Mouse (Mus musculus): Measurements from ENCODE around the gene Krt18. TPM values are rescaled to one million over a fixed set of nuclear protein-coding genes. Genes with fewer than 3 reads are reported as not detected.
A peak's percentile ranks its signal among the peaks of the same experiment; 100 is the strongest.
"Not testable (repeated sequence)": the region's sequence is repeated elsewhere in the genome, so short reads cannot be mapped to it uniquely, and the experiment has no call there.

Krt18 gene
- 81.8 and 85.0 TPM in 2 replicates for polyA plus RNA-seq (2015; fragmentation: Nextera tagmentation; extraction: Ambion mirVana)

DNA sequence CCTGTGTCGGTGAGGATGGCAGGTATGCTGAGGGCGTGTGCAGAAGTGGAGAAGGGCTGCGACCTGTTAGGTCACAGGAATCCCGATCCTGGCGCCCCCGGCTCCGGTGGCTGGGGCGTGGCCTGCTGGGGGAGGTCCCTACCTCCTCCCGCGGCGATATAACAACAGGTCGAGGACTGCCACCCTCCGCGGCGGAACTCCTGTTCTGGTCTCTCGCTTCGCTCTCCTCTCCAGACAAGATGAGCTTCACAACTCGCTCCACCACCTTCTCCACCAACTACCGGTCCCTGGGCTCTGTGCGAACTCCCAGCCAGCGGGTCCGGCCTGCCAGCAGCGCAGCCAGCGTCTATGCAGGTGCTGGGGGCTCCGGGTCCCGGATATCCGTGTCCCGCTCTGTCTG, at the start of gene Krt18:
Krt18 (plus strand) TSS at position 141 of the 400 bp plus-strand sequence.
- peak within 1 kb of the TSS; percentile 67 for H3K9ac ChIP-seq
- H3K36me3 ChIP-seq = peaks cover 20% of the 10 kb centered on the region
- peak; percentile 21 for DNase-seq
- H3K4me1 ChIP-seq (replicated peaks) = peaks cover 34% of the 10 kb centered on the region
- peaks cover 46% of the 10 kb centered on the region for H3K27me3 ChIP-seq
- under 1% methylated on average over 28 of the region's 28 CpGs for whole genome bisulfite sequencing (ENCODE audit: insufficient replicate concordance)
- peak within 1 kb of the TSS; percentile 64 for H3K4me2 ChIP-seq
- no peaks in the 10 kb centered on the region for H3K9me3 ChIP-seq (replicated peaks)
- peak within 1 kb of the TSS; percentile 59 for H3K4me3 ChIP-seq (replicated peaks)
- ATAC-seq (ENCODE audit: low read depth) = peak; percentile 50
- H3K27ac ChIP-seq = peak within 1 kb of the TSS; percentile 58

DNA sequence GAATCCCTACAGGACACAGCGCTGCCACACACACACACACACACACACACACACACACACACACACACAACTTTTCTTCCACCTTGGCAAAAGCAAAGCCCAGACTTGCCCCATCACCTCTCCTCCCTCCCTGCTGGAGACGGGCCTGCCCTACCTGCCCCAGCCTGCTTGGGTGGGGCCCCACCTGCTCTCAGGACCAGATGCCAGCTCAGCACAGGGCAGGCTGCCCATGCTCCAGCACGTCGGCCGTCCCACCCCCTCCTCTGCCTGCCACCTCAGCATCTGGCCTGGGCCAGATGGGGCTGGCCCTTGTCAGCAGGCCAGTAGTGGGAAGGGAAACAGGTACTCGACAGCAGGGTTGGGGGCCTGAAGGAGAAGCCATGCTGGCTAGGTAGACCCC, 47.1 kb upstream of the Krt18 start:
- no peaks in the 10 kb centered on the region for H3K9me3 ChIP-seq (replicated peaks)
- ATAC-seq (ENCODE audit: low read depth) = no peak
- H3K4me1 ChIP-seq (replicated peaks) = peaks cover 56% of the 10 kb centered on the region
- DNase-seq = no peak
- H3K36me3 ChIP-seq = no peaks in the 10 kb centered on the region
- no peaks in the 10 kb centered on the region for H3K27me3 ChIP-seq
- H3K4me2 ChIP-seq = no peak overlapping the region
- 68% methylated on average over 6 of the region's 6 CpGs for WGBS (ENCODE audit: insufficient replicate concordance)
- no peak overlapping the region for H3K9ac ChIP-seq
- H3K27ac ChIP-seq = peak overlapping the region; percentile 55
- no peak overlapping the region for H3K4me3 ChIP-seq (replicated peaks)

DNA sequence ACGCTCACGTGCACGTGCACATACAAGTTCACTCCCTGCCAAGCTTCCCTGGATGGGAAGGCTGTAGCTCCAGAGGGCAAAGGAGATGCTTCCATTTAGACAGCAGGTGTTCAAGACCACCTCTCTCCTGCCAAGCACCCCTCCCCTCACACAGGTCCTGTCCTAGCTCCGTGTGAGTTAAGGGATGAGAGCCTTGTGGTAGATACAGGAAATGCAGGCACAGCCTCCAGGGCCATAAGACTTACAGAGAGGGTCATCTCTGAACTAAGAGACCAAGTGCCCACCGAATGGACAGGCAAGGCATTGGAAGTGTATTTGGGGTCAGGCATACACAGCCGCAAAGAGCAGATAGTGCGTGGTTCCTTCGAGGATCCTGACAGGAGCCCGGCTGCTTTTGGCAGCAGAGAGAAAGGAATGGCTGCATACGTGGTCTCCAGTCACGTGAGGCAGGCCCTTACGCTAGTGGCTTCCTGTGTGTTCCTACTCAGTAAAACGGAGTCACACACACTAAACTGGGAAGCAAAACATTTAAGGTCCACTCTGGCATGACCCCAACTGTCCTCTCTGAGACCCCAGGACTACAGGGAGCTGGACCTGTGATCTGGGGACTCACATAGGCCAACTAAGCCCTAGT, 44.5 kb upstream of the Krt18 start:
- Histone ChIP-seq H3K36me3 (no peaks in the 10 kb centered on the region), H3K9ac (peak overlapping the region; percentile 57; the same call in 1 of the 2 replicates), H3K4me3 (replicated peaks) (peak overlapping the region; percentile 30; the same call in 1 of the 2 replicates), H3K27ac (peak overlapping the region; percentile 67), H3K27me3 (0 out of 2 replicates have a peak, but pooled peaks cover 2% of the 10 kb centered on the region), H3K9me3 (replicated peaks) (no peaks in the 10 kb centered on the region), H3K4me1 (replicated peaks) (peaks cover 31% of the 10 kb centered on the region), H3K4me2 (peak overlapping the region; percentile 63)
- DNase-seq = no peak
- 67% methylated on average over 13 of the region's 13 CpGs for WGBS (ENCODE audit: insufficient replicate concordance)
- ATAC-seq (ENCODE audit: low read depth) = no peak

DNA sequence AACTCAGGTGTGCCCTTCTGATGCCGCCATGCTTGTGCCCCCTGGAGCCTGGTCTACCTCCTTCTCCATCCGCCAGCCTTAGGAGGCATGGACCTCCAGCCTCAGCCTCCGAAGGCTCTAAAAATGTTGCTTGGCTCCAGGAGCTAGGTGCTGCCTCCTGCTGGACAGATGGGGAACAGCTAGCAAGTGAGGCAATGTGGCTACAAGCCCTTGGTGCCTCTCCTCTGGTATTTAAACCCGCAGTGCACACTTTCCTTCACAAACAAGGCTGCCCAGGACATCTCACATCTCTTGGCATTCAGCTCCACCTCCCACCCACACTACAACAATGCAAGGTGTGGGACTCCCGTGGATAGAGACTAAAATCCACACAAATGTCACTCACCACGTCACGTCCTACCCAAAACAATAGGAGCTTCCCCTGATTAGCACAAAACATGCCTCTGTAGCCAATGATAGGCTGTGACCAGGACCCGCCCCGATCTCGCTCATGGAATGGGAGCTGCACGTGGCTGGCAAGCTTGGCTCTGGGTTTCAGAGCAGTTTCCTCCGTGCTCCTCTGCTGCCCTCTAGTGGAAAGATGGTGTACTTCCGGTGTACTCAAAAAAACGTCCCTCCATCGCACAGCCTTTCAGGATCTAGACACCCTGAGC, 43.9 kb upstream of the Krt18 start:
- no peaks in the 10 kb centered on the region for H3K36me3 ChIP-seq
- whole genome bisulfite sequencing (ENCODE audit: insufficient replicate concordance) = 4% methylated on average over 15 of the region's 15 CpGs
- ATAC-seq (ENCODE audit: low read depth) = peak; percentile 87
- H3K4me1 ChIP-seq (replicated peaks) = peaks cover 24% of the 10 kb centered on the region
- peak overlapping the region; percentile 30 for H3K4me3 ChIP-seq (replicated peaks)
- peak overlapping the region; percentile 67 for H3K27ac ChIP-seq
- H3K27me3 ChIP-seq = 0 out of 2 replicates have a peak, but pooled peaks cover 5% of the 10 kb centered on the region
- H3K9ac ChIP-seq = peak overlapping the region; percentile 57
- DNase-seq = peak; percentile 84
- peak overlapping the region; percentile 63 for H3K4me2 ChIP-seq
- H3K9me3 ChIP-seq (replicated peaks) = no peaks in the 10 kb centered on the region

DNA sequence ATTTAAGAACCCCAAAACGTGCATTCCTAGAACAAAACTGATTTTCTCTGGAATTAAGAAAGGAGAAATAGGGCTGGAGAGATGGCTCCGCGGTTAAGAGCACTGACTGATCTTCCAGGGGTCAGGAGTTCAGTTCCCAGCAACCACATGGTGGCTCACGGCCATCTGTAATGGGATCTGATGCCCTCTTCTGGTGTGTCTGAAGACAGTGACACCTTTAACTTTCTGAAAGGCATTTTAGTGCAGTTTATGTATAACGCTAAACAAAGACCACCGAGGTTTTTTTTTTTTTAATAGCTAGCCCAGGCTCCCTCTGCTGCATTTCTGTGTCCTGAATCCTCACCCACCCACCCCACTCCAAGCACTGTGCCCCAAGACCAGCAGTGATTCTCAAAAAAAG, 43.2 kb upstream of the Krt18 start:
- H3K27me3 ChIP-seq = 0 out of 2 replicates have a peak, but pooled peaks cover 5% of the 10 kb centered on the region
- 11% methylated on average over 6 of the region's 6 CpGs for WGBS (ENCODE audit: insufficient replicate concordance)
- ATAC-seq (ENCODE audit: low read depth) (no peak), DNase-seq (no peak)
- peaks cover 23% of the 10 kb centered on the region for H3K4me1 ChIP-seq (replicated peaks)
- no peak overlapping the region for H3K4me3 ChIP-seq (replicated peaks)
- H3K27ac ChIP-seq = no peak overlapping the region
- H3K4me2 ChIP-seq = peak overlapping the region; percentile 63
- H3K36me3 ChIP-seq = no peaks in the 10 kb centered on the region
- H3K9me3 ChIP-seq (replicated peaks) = no peaks in the 10 kb centered on the region
- no peak overlapping the region for H3K9ac ChIP-seq

DNA sequence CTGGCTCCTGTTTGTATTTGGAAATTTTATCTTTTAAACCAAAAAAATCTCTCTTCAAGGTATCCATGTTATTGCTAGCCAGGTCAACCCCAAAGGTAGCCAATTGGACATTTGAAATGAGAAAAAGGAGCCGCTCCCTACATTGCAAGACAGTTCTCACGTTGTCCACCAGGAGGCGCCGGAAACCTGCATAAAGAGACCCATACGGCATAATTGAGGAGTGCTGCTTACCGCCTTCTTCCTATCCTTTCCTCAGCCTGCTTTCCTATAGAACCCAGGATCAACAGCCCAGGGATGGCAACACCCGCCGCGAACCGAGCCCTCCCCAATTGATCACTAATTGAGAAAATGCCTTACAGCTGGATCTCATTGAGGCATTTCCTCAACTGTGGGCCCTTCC, 39.9 kb upstream of the Krt18 start:
- Histone ChIP-seq H3K4me2 (no peak overlapping the region), H3K4me3 (replicated peaks) (no peak overlapping the region), H3K27me3 (0 out of 2 replicates have a peak, but pooled peaks cover 5% of the 10 kb centered on the region), H3K9me3 (replicated peaks) (no peaks in the 10 kb centered on the region), H3K36me3 (no peaks in the 10 kb centered on the region), H3K9ac (no peak overlapping the region), H3K4me1 (replicated peaks) (peaks cover 16% of the 10 kb centered on the region), H3K27ac (no peak overlapping the region)
- WGBS (ENCODE audit: insufficient replicate concordance) = 2% methylated on average over 10 of the region's 10 CpGs
- DNase-seq (peak; percentile 59), ATAC-seq (ENCODE audit: low read depth) (no peak)

DNA sequence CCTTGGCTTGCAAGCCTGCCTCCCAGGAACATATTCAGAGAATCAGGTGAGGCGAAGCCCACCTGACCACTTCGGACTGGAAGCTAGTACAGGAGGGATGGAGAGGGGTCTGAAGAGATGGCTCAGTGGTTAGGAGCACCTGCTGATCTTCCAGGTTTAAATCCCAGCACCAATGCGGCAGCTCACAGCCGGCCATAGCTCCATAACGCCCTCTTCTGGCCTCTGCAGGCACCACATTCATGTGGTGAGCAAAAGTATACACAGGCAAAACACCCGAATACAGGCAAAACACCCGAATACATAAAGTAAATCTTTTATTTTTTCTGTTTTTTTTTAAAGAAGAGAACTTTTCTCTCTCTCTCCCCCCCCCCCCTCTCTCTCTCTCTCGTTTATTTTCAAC, 39.3 kb upstream of the Krt18 start:
- 0 out of 2 replicates have a peak, but pooled peaks cover 5% of the 10 kb centered on the region for H3K27me3 ChIP-seq
- 51% methylated on average over 8 of the region's 8 CpGs for WGBS (ENCODE audit: insufficient replicate concordance)
- H3K9me3 ChIP-seq (replicated peaks) = no peaks in the 10 kb centered on the region
- H3K4me2 ChIP-seq = no peak overlapping the region
- no peaks in the 10 kb centered on the region for H3K36me3 ChIP-seq
- no peak overlapping the region for H3K27ac ChIP-seq
- H3K4me3 ChIP-seq (replicated peaks) = no peak overlapping the region
- peaks cover 11% of the 10 kb centered on the region for H3K4me1 ChIP-seq (replicated peaks)
- DNase-seq = no peak
- no peak for ATAC-seq (ENCODE audit: low read depth)
- H3K9ac ChIP-seq = no peak overlapping the region

DNA sequence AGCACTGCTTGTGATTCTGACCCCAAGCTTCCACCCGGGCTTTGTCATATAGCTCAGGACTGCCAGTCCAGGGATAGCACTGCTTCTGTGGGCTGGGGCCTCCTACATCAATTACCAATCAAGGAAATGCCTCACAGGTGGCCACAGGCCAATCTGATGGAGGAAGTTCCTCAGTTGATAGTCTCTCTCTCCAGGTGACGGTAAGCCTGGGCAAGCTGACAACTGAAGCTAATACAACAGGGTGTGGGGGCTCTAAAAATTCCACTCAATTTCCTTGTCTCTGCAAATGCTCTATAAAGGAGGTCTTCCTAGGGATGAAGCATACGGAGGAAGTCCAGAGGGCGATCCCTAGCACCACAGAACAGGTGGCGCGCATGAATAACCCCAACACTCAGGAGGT, 37.0 kb upstream of the Krt18 start:
- Histone ChIP-seq H3K9ac (no peak overlapping the region), H3K27ac (no peak overlapping the region), H3K9me3 (replicated peaks) (no peaks in the 10 kb centered on the region), H3K4me3 (replicated peaks) (no peak overlapping the region), H3K4me1 (replicated peaks) (peaks cover 19% of the 10 kb centered on the region), H3K27me3 (0 out of 2 replicates have a peak, but pooled peaks cover 5% of the 10 kb centered on the region), H3K36me3 (no peaks in the 10 kb centered on the region; the same call in 1 of the 2 replicates), H3K4me2 (no peak overlapping the region)
- no peak for ATAC-seq (ENCODE audit: low read depth)
- 74% methylated on average over 6 of the region's 6 CpGs for WGBS (ENCODE audit: insufficient replicate concordance)
- no peak for DNase-seq

DNA sequence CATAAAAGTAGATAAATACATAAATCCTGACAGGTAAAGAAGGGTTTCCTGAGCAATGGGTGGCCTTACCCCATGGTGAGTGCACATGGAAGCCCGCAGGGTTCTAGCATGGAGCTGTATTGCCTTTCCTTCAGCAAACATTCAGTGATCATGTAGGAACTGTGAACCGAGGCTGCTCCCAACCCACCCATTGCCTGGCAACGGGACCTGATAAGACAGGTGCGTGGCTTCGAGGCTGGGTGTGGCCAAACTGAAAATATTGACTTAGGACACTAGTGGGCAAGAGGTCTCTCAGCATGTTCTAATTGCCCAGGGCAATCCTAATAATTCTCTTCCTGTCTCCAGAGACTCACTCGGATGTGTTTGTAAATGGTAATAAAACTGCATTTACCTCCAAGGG, 33.6 kb upstream of the Krt18 start:
- H3K27ac ChIP-seq = no peak overlapping the region
- WGBS (ENCODE audit: insufficient replicate concordance) = 38% methylated on average over 6 of the region's 6 CpGs
- ATAC-seq (ENCODE audit: low read depth) = no peak

DNA sequence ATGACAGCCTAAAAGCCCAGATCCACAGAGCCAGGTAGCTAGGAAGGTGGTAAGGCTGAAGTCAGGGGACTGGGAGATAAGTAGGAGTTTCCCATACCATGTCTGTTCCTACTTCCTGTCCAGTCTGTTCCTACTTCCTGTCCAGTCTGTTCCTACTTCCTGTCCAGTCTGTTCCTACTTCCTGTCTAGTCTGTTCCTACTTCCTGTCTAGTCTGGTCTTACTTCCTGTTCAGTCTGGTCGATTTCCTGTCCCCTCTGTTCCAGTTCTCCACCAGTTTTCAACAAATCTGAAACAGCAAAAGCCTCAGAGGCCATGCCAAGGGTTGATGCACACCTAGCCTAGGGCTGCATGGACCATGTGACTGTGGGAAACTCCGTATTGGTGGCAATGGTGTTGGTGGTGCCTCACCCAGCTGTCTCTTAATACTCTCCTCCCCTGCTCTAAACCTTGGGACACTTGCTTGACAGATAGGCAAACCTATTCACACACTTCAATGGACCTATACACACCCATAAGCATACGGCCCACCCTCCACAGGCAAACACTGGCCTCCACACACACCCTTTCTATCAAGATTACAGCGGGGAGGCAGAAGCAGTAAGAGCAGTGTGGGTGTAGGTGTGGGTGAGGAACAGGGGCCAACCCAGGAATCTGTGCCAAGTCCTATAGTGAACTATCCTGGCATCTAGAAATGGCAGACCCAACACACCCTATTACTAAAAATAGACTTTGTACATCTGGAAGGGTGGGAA, 32.3 kb upstream of the Krt18 start:
- Histone ChIP-seq H3K27ac (no peak overlapping the region), H3K9me3 (replicated peaks) (no peaks in the 10 kb centered on the region), H3K4me1 (replicated peaks) (peaks cover 20% of the 10 kb centered on the region), H3K4me2 (no peak overlapping the region), H3K4me3 (replicated peaks) (no peak overlapping the region), H3K27me3 (no peaks in the 10 kb centered on the region), H3K36me3 (peaks cover 7% of the 10 kb centered on the region; the same call in 1 of the 2 replicates), H3K9ac (no peak overlapping the region)
- ATAC-seq (ENCODE audit: low read depth) (peak; percentile 39; the same call in 1 of the 2 replicates), DNase-seq (no peak)
- 53% methylated on average over 4 of the region's 4 CpGs for WGBS (ENCODE audit: insufficient replicate concordance)

More for the DNA sequence above, 33.6 kb upstream of the Krt18 start:
- Histone ChIP-seq H3K4me1 (replicated peaks) (peaks cover 20% of the 10 kb centered on the region), H3K9me3 (replicated peaks) (no peaks in the 10 kb centered on the region), H3K4me3 (replicated peaks) (no peak overlapping the region), H3K27me3 (no peaks in the 10 kb centered on the region), H3K36me3 (peaks cover 2% of the 10 kb centered on the region; the same call in 1 of the 2 replicates), H3K9ac (no peak overlapping the region), H3K4me2 (0 out of 2 replicates have a peak overlapping the region, but pooled peaks have one; percentile 2)
- DNase-seq = no peak

DNA sequence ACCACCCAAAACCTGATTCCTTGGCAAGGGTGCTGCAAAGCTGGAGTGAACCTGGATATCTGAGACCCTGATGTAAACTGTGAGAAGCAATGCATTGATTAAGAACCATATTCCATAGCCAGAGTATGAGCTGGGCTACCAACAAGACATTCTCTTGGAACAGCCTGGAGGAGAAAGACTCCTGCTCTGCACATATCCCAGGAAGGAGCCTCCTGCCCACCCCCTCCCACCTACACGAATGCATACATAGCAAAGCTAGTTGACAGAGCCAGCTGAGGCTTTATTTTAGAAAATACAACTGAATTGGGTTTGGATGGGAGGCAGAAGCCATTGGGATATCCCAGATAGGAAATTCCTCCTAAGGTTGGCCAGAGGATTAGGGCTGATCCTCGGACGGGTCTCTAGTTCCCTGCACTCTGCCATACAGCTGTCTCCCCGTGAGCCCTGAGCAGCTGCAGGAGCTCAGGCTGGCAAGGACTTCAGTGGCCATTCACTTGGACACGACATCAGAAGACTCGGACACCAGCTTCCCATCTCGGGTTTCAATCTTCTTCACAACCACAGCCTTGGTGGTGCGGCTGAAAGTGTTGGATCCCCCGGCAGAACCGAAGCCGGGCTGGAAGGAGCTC, 31.4 kb upstream of the Krt18 start:
- H3K9ac ChIP-seq; H3K4me2 ChIP-seq; H3K4me3 ChIP-seq (replicated peaks); H3K27ac ChIP-seq; H3K9me3 ChIP-seq (replicated peaks); ATAC-seq (ENCODE audit: low read depth); H3K36me3 ChIP-seq; DNase-seq; H3K27me3 ChIP-seq: not testable (repeated sequence)
- peaks cover 20% of the 10 kb centered on the region for H3K4me1 ChIP-seq (replicated peaks)
- WGBS (ENCODE audit: insufficient replicate concordance) = 72% methylated on average over 11 of the region's 11 CpGs

Data from liver, embryonic 13.5 days (tissue).